Mouse (Mus musculus) ZHBTc4 (cell line): ENCODE data around the gene Irak1.

Source experiments
- DNase-seq: peaks from one replicate; pipeline ENCODE4 v3.0.0-alpha.2; 2011; ENCODE audit warnings: low read depth, low spot score

Irak1 gene

GRCm38 (mm10) chrX:73966248-73967176 lies 57.2 kb downstream of the Irak1 start, which contains the start of gene Hcfc1:
Gene Hcfc1 (minus strand): TSS chrX:73966357.
- peak; percentile 91 for DNase-seq

- peak; percentile 47 for DNase-seq
Observed at GRCm38 (mm10) chrX:73965307-73965706, 58.4 kb downstream of the Irak1 start.

DNA sequence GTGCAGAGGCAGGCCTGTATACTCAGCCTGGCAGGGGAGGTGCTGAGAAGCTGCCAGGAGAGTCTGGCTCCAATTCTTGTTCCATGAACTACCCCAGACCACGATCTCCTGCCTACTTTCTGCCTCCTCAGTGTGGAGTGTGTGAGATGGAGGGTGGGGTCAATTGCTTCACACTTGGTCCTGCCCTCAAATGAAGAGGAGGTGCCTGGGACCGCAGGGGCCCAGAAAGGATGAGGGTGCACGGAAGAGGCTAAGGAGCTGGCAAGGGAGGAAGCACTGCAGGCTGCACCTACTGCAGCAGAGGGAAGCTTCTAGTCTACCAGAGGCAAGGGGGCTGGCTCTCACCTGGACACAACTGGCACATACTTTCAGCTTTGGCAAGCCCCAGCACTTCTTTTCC lies 59.4 kb downstream of the Irak1 start:
- peak; percentile 31 for DNase-seq
